Mouse (Mus musculus): ENCODE measurements around the gene Ddhd1. TPM values are rescaled to one million over a fixed set of nuclear protein-coding genes. Genes with fewer than 3 reads are reported as not detected.
A peak's percentile ranks its signal among the peaks of the same experiment; 100 is the strongest.

The Ddhd1 gene
- total RNA-seq, 2 experiments from 2014 or later, result 67.5 to 74.4 TPM

GRCm38 (mm10) chr14:45580923-45581827 is 76.8 kb downstream of the Ddhd1 start:
- DNase-seq (ENCODE audit: low spot score in 2 of 2), result peak; percentile 67 to 72

- DNase-seq (ENCODE audit: low spot score in 2 of 2), result peak; percentile 72 to 80
Measured at GRCm38 (mm10) chr14:45566066-45566937, 91.6 kb downstream of the Ddhd1 start.

- peak; percentile 51 to 63 for DNase-seq (ENCODE audit: low spot score in 2 of 2)
Measured at GRCm38 (mm10) chr14:45565216-45566065, 92.5 kb downstream of the Ddhd1 start.

GRCm38 (mm10) chr14:45563577-45563976 is 94.4 kb downstream of the Ddhd1 start:
- peak; percentile 52 to 67 for DNase-seq (ENCODE audit: low spot score in 2 of 2)

- DNase-seq (ENCODE audit: low spot score in 2 of 2), result no peak
Measured at GRCm38 (mm10) chr14:45561681-45562080, 96.3 kb downstream of the Ddhd1 start.

GRCm38 (mm10) chr14:45559018-45559417 is 98.9 kb downstream of the Ddhd1 start:
- no peak for DNase-seq (ENCODE audit: low spot score in 2 of 2)

- DNase-seq (ENCODE audit: low spot score in 2 of 2), result no peak
Measured at GRCm38 (mm10) chr14:45554336-45554735, 103.6 kb downstream of the Ddhd1 start.

- DNase-seq (ENCODE audit: low spot score in 2 of 2), result peak; percentile 54 to 62
Measured at GRCm38 (mm10) chr14:45553854-45554253, 104.1 kb downstream of the Ddhd1 start.

GRCm38 (mm10) chr14:45552431-45552830 is 105.5 kb downstream of the Ddhd1 start:
- no peak for DNase-seq (ENCODE audit: low spot score in 2 of 2)

GRCm38 (mm10) chr14:45551121-45551768 is 106.7 kb downstream of the Ddhd1 start:
- DNase-seq (ENCODE audit: low spot score in 2 of 2), result peak; percentile 40 to 53

GRCm38 (mm10) chr14:45550010-45550647 is 107.8 kb downstream of the Ddhd1 start:
- DNase-seq (ENCODE audit: low spot score in 2 of 2), result no peak

GRCm38 (mm10) chr14:45548118-45548517 is 109.8 kb downstream of the Ddhd1 start:
- DNase-seq (ENCODE audit: low spot score in 2 of 2), result no peak

- no peak for DNase-seq (ENCODE audit: low spot score in 2 of 2)
Measured at GRCm38 (mm10) chr14:45544905-45545304, 113.0 kb downstream of the Ddhd1 start.

- DNase-seq (ENCODE audit: low spot score in 2 of 2), result no peak
Measured at GRCm38 (mm10) chr14:45544026-45544425, 113.9 kb downstream of the Ddhd1 start.

- peak; percentile 76 to 79 for DNase-seq (ENCODE audit: low spot score in 2 of 2)
Measured at GRCm38 (mm10) chr14:45539659-45540468, 118.1 kb downstream of the Ddhd1 start.

Measured in layer of hippocampus, postnatal 10 days (tissue).